Mouse (Mus musculus): ENCODE results near the gene AI661453.

GRCm38 (mm10) chr17:47446561-47446960, 10.1 kb downstream of the AI661453 start:
- TF ChIP-seq CTCF (IDR thresholded peaks at IDR 0.05) (no peak), EP300 (IDR thresholded peaks at IDR 0.05) (no peak)

Measured in lung, postnatal 0 days (tissue).